Mouse (Mus musculus): ENCODE data around the gene Prex1.

DNA sequence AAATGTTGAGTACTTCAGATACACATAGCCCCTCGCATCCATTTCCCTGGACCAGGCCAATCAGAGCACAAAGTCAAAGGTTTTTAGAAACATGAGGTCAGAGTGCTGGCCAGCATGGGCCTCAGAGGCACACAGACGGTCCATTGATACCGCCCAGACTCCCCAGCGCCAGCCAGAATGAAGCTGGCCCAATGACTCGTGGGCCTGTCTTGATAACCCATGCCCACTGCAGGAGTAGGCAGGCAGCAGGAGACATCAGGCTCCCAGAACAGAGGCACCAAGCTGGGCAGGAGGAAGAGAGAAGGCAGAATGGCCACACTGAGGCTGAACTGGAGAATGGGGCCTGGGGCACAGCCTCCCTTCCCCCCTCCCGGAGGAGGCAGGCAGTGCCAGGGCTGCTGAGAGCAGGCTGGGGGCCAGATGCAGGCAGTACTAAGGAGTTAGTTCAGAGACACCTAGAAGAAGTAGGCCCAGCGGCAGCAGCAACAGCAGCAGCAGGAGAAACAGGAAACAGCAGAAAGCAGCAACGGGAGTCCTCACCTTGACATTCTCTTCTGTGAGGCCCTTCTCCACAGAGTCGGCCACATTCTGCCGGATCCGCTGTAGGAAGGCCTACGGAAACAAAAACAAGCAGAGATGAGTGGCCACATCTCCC is 67.1 kb downstream of the Prex1 start:
- TF ChIP-seq MAX (IDR thresholded peaks at IDR 0.05; ENCODE audit: low read length) (no peak), EP300 (IDR thresholded peaks at IDR 0.05; ENCODE audit: low read length) (no peak), NRF1 (IDR thresholded peaks at IDR 0.05; ENCODE audit: low read depth, low read length) (no peak), NELFE (IDR thresholded peaks at IDR 0.05; ENCODE audit: low read depth, low read length) (no peak), CHD1 (IDR thresholded peaks at IDR 0.05; ENCODE audit: low read depth, low read length) (no peak)
